Mouse (Mus musculus): ENCODE results near the gene Abhd12. TPM values are rescaled to one million over a fixed set of nuclear protein-coding genes. Genes with fewer than 3 reads are reported as not detected.

The Abhd12 gene
- polyA plus RNA-seq, 1 experiment from 2014 or later: 73.2 TPM

DNA sequence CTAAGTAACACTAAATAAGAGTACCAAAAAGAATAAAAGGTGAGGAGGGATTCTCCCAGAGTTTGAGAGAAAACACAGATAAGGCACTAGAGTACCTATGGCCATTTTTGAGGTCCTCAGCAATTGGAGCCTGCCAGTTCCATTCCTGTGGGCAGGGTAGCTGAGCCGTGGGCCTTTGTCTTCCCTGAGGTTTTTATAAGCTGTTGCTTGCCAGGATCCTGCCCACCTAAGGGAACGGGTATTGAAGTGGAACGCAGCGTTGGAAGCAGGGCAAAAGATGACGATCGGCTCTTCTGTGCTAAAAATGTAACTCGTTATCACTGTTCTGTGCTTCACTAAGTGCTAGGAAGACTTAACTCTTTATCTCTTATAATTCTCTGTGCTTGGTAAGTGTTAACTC, 19.0 kb upstream of the Abhd12 start:
- H3K36me3 ChIP-seq (ENCODE audit: control insufficient read depth, insufficient read depth, low read length): no peaks in the 10 kb centered on the region
- WGBS: 87% methylated on average over 7 of the region's 7 CpGs
- H3K4me2 ChIP-seq (replicated peaks; ENCODE audit: low read depth): no peak overlapping the region
- H3K4me1 ChIP-seq (replicated peaks; ENCODE audit: control insufficient read depth, insufficient read depth): no peaks in the 10 kb centered on the region
- no peaks in the 10 kb centered on the region for H3K27me3 ChIP-seq (ENCODE audit: control insufficient read depth, insufficient read depth, low read length)
- TF ChIP-seq CTCF (IDR thresholded peaks at IDR 0.05; ENCODE audit: low read depth) (no peak), EP300 (optimal IDR thresholded peaks at IDR 0.05) (no peak)
- no peaks in the 10 kb centered on the region for H3K9me3 ChIP-seq (ENCODE audit: control insufficient read depth, low read length)
- no peak overlapping the region for H3K27ac ChIP-seq (replicated peaks)
- no peak overlapping the region for H3K4me3 ChIP-seq (ENCODE audit: low read depth, low read length)
- H3K9ac ChIP-seq (ENCODE audit: low read length): no peak overlapping the region
- DNase-seq (ENCODE audit: low spot score) (no peak), ATAC-seq (ENCODE audit: low FRiP score, low TSS enrichment) (no peak)

DNA sequence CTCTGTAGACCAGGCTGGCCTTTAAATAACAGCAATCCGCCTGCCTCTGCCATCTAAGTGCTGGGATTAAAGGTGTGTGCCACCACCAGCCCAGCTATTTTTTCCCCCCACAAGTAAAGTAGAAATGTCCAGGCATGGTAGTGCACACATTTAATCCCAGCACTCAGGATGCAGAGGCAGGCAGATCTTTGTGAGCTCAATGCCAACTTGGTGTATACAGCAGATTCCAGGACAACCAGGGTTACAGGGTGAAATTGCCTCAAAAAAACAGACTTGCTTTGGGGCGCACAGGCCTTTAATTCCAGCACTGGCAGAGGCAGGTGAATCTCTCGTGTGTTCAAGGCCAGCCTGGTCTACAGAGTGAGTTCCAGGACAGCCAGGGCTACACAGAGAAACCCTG, 18.5 kb upstream of the Abhd12 start:
- DNase-seq (ENCODE audit: low spot score) (no peak), ATAC-seq (ENCODE audit: low FRiP score, low TSS enrichment) (no peak)
- Histone ChIP-seq H3K4me1 (replicated peaks; ENCODE audit: control insufficient read depth, insufficient read depth) (no peaks in the 10 kb centered on the region), H3K9me3 (ENCODE audit: control insufficient read depth, low read length) (no peaks in the 10 kb centered on the region), H3K27me3 (ENCODE audit: control insufficient read depth, insufficient read depth, low read length) (no peaks in the 10 kb centered on the region), H3K4me2 (replicated peaks; ENCODE audit: low read depth) (no peak overlapping the region), H3K27ac (replicated peaks) (no peak overlapping the region), H3K36me3 (ENCODE audit: control insufficient read depth, insufficient read depth, low read length) (no peaks in the 10 kb centered on the region), H3K4me3 (ENCODE audit: low read depth, low read length) (no peak overlapping the region), H3K9ac (ENCODE audit: low read length) (no peak overlapping the region)
- WGBS: 90% methylated on average over 3 of the region's 3 CpGs
- TF ChIP-seq CTCF (IDR thresholded peaks at IDR 0.05; ENCODE audit: low read depth) (no peak), EP300 (optimal IDR thresholded peaks at IDR 0.05) (no peak)

DNA sequence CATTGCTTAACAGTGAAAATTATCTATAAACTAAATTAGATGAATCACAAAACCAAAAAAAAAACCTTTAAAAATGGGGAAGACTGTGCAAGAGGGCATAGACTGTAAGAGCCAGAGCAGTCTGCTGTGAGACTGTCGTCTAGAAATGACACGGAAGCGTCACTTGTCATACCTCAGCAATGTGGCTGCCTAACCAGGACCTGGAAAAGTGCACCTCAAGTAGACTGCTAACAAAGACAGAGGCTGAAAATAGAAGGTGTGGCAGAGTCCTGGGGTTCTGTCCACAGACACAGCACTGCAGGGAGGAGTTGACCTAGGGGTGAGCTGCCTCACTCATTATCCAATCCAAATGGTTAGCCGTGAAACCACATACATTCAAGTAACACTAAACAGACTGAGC, 17.6 kb upstream of the Abhd12 start:
- 0 out of 2 replicates have a peak overlapping the region, but pooled peaks have one; percentile 3 for H3K27ac ChIP-seq (replicated peaks)
- DNase-seq (ENCODE audit: low spot score): no peak
- TF ChIP-seq EP300 (optimal IDR thresholded peaks at IDR 0.05) (no peak), CTCF (IDR thresholded peaks at IDR 0.05; ENCODE audit: low read depth) (no peak)

DNA sequence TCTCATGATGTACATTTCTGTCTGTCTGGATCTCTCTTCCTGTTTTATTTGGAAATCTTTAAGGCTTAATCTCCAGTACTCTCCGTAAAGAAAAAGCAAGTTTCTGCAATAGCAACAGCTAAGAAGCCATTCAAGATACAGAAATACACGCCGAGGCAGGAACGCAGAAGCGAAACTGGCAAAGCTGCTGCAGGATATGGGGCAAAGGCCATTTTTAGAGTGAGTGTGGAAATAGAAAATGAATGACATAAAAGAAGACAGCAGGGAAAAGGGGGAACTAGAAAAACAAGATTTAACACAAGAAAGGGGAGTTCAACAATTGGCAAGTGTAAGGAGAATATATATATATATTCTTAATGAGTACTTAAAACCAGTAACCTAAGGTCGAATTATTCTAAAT, 17.2 kb upstream of the Abhd12 start:
- DNase-seq (ENCODE audit: low spot score) (no peak), ATAC-seq (ENCODE audit: low FRiP score, low TSS enrichment) (no peak)
- no peak overlapping the region for H3K4me2 ChIP-seq (replicated peaks; ENCODE audit: low read depth)
- H3K9ac ChIP-seq (ENCODE audit: low read length): no peak overlapping the region
- H3K27me3 ChIP-seq (ENCODE audit: control insufficient read depth, insufficient read depth, low read length): no peaks in the 10 kb centered on the region
- H3K4me3 ChIP-seq (ENCODE audit: low read depth, low read length): no peak overlapping the region
- WGBS: 65% methylated on average over 6 of the region's 6 CpGs
- H3K36me3 ChIP-seq (ENCODE audit: control insufficient read depth, insufficient read depth, low read length): no peaks in the 10 kb centered on the region
- no peaks in the 10 kb centered on the region for H3K4me1 ChIP-seq (replicated peaks; ENCODE audit: control insufficient read depth, insufficient read depth)
- no peaks in the 10 kb centered on the region for H3K9me3 ChIP-seq (ENCODE audit: control insufficient read depth, low read length)
- H3K27ac ChIP-seq (replicated peaks): no peak overlapping the region
- TF ChIP-seq CTCF (IDR thresholded peaks at IDR 0.05; ENCODE audit: low read depth) (no peak), EP300 (optimal IDR thresholded peaks at IDR 0.05) (no peak)

More for the DNA sequence above, 17.6 kb upstream of the Abhd12 start:
- no peaks in the 10 kb centered on the region for H3K36me3 ChIP-seq (ENCODE audit: control insufficient read depth, insufficient read depth, low read length)
- H3K9me3 ChIP-seq (ENCODE audit: control insufficient read depth, low read length): no peaks in the 10 kb centered on the region
- ATAC-seq (ENCODE audit: low FRiP score, low TSS enrichment): no peak
- H3K27me3 ChIP-seq (ENCODE audit: control insufficient read depth, insufficient read depth, low read length): no peaks in the 10 kb centered on the region
- no peak overlapping the region for H3K9ac ChIP-seq (ENCODE audit: low read length)
- no peak overlapping the region for H3K4me2 ChIP-seq (replicated peaks; ENCODE audit: low read depth)
- H3K4me3 ChIP-seq (ENCODE audit: low read depth, low read length): no peak overlapping the region
- no peaks in the 10 kb centered on the region for H3K4me1 ChIP-seq (replicated peaks; ENCODE audit: control insufficient read depth, insufficient read depth)
- 81% methylated on average over 4 of the region's 4 CpGs for WGBS

DNA sequence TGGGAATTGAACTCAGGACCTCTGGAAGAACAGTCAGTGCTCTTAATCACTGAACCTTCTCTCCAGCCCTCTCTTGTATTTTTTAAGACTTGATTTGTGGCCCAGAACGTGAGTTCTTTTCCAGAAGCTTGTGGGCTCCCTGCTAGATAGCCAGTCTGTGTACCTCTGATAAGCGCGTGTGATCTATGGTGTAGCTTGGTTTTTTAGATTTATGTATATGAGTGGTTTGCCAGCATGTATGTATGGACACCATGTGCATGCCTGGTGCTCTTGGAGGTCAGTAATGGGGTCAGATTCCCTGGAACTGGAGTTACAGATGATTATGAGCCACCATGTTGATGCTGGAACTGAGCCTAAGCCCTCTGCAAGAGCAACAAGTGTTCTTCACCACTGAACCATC, 16.0 kb upstream of the Abhd12 start:
- ATAC-seq (ENCODE audit: low FRiP score, low TSS enrichment) (no peak), DNase-seq (ENCODE audit: low spot score) (no peak)
- no peaks in the 10 kb centered on the region for H3K4me1 ChIP-seq (replicated peaks; ENCODE audit: control insufficient read depth, insufficient read depth)
- H3K27me3 ChIP-seq (ENCODE audit: control insufficient read depth, insufficient read depth, low read length): no peaks in the 10 kb centered on the region
- H3K9ac ChIP-seq (ENCODE audit: low read length): no peak overlapping the region
- H3K27ac ChIP-seq (replicated peaks): no peak overlapping the region
- H3K4me2 ChIP-seq (replicated peaks; ENCODE audit: low read depth): no peak overlapping the region
- no peaks in the 10 kb centered on the region for H3K36me3 ChIP-seq (ENCODE audit: control insufficient read depth, insufficient read depth, low read length)
- 90% methylated on average over 3 of the region's 3 CpGs for WGBS
- no peak overlapping the region for H3K4me3 ChIP-seq (ENCODE audit: low read depth, low read length)
- TF ChIP-seq EP300 (optimal IDR thresholded peaks at IDR 0.05) (no peak), CTCF (IDR thresholded peaks at IDR 0.05; ENCODE audit: low read depth) (no peak)
- no peaks in the 10 kb centered on the region for H3K9me3 ChIP-seq (ENCODE audit: control insufficient read depth, low read length)

DNA sequence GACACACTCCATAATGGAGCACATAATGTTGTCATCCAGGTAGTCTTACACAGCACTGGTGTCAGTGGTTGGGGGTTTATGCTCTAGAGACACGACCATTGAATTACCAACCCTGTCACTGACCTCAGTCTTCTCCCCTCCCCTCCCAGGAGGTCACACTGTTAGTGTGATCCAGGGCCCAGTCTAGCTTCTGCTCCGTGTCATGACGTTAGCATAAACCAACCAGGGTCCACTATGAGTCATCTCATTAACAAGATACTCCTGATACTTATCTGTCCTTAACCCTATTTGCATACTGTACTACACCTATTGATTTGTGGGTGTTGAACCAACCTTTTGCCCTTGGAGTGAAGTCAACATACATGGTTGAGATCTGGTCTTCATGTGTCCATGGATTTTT, 14.2 kb upstream of the Abhd12 start:
- no peaks in the 10 kb centered on the region for H3K36me3 ChIP-seq (ENCODE audit: control insufficient read depth, insufficient read depth, low read length)
- no peaks in the 10 kb centered on the region for H3K4me1 ChIP-seq (replicated peaks; ENCODE audit: control insufficient read depth, insufficient read depth)
- ATAC-seq (ENCODE audit: low FRiP score, low TSS enrichment) (peak; percentile 73), DNase-seq (ENCODE audit: low spot score) (no peak)
- no peak overlapping the region for H3K4me2 ChIP-seq (replicated peaks; ENCODE audit: low read depth)
- no peak overlapping the region for H3K27ac ChIP-seq (replicated peaks)
- no peaks in the 10 kb centered on the region for H3K9me3 ChIP-seq (ENCODE audit: control insufficient read depth, low read length)
- 68% methylated on average over 3 of the region's 3 CpGs for WGBS
- no peak overlapping the region for H3K9ac ChIP-seq (ENCODE audit: low read length)
- no peak overlapping the region for H3K4me3 ChIP-seq (ENCODE audit: low read depth, low read length)
- TF ChIP-seq CTCF (IDR thresholded peaks at IDR 0.05; ENCODE audit: low read depth): no peak
- no peak for TF ChIP-seq EP300 (optimal IDR thresholded peaks at IDR 0.05)
- no peaks in the 10 kb centered on the region for H3K27me3 ChIP-seq (ENCODE audit: control insufficient read depth, insufficient read depth, low read length)

Data from stomach, postnatal 0 days (tissue).